ENCODE assay signal across 9 mouse cellular contexts in the genomic region with DNA sequence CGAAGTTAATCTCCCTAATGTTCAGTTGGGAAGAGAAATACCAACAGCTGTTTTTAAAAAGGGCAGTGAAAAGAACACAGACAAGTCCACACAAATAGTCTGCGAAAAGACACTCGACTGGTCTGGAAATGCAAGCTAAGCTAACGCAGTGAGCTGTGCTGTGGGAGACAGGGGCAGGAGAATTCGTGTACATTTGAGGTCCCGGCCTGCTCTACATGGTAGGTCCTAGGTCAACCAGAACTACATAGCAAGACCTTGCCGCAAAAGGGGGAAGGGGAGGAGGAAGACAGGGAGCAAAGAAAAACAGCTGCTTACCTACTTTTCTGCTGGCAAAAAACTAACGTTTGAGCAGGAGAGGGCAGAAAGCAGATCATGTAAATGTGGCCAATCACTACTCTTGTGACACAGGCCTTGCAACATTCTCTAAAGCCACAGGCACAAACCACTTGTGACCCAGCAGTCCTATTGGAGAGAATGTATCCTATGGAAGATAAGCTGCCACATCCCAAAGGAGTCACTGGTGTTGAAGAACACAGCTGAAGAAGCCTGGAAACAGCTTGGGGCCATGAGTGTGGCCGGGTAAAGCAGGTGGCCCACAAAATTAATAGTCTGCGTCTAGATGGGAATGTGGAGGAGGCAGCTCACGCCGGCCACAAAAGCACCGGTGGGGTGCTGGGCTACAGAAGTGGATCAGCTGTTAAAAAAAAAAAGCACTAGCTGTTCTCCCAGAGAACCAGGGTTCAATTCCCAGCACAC.
A peak's percentile ranks its signal among the peaks of the same experiment; 100 is the strongest.
DNase-seq lines count a peak whose midpoint lies in the region; ATAC-seq and TF ChIP-seq lines count a peak whose summit lies in the region.
"Had no signal": no experiment of that assay in that cellular context is flagged by ENCODE, and none has a peak within 500 bp of the region (broad histone marks: within the 10 kb centered on the region; RNA-seq: fewer than 3 reads in every experiment).

No protein-coding gene starts in this region.

- peaks cover 20% of the 10 kb centered on the region; the same call in 1 of the 2 replicates for H3K4me1 ChIP-seq in kidney, postnatal 0 days (replicated peaks; ENCODE audit: insufficient read depth, low read length)
- peaks cover 3% of the 10 kb centered on the region; the same call in 1 of the 2 replicates for H3K4me1 ChIP-seq in lung, embryonic 14.5 days (ENCODE audit: insufficient read depth)

- ATAC-seq in kidney, postnatal 0 days (replicated peaks; ENCODE audit: low FRiP score, low read depth) = no peak
- no peak for ATAC-seq in lung, embryonic 14.5 days (ENCODE audit: insufficient read depth)

- H3K4me3 ChIP-seq in kidney, postnatal 0 days (replicated peaks; ENCODE audit: low read depth, low read length) = no peak overlapping the region
- H3K4me3 ChIP-seq in lung, embryonic 14.5 days (ENCODE audit: low read depth, low read length) = no peak overlapping the region

- no peak overlapping the region for H3K9ac ChIP-seq in kidney, postnatal 0 days (ENCODE audit: low read depth, low read length)
- H3K9ac ChIP-seq in lung, embryonic 14.5 days = no peak overlapping the region

- no peak overlapping the region for H3K4me2 ChIP-seq in kidney, postnatal 0 days (ENCODE audit: low read length)
- H3K4me2 ChIP-seq in lung, embryonic 14.5 days = no peak overlapping the region

- no peaks in the 10 kb centered on the region for H3K27me3 ChIP-seq in kidney, postnatal 0 days (ENCODE audit: insufficient read depth, low read length)
- no peaks in the 10 kb centered on the region for H3K27me3 ChIP-seq in lung, embryonic 14.5 days (ENCODE audit: insufficient read depth, low read length)

- no peaks in the 10 kb centered on the region for H3K36me3 ChIP-seq in kidney, postnatal 0 days (ENCODE audit: insufficient read depth, low read length)
- H3K36me3 ChIP-seq in lung, embryonic 14.5 days (ENCODE audit: insufficient read depth) = 0 out of 2 replicates have a peak, but pooled peaks cover 3% of the 10 kb centered on the region

- DNase-seq in cerebellum, adult 9-11 months = peak; percentile 48
- DNase-seq in cerebellum, postnatal 4 days (ENCODE audit: low spot score in 2 of 2) = no peak
- no peak for DNase-seq in kidney, postnatal 0 days (ENCODE audit: low spot score)
- DNase-seq in kidney, postnatal 10 days = no peak
- peak; percentile 23 for DNase-seq in brain, embryonic 14.5 days (ENCODE audit: low read depth)
- no peak for DNase-seq in lung, embryonic 14.5 days
- DNase-seq in right cerebral cortex, postnatal 36 days (ENCODE audit: low spot score in 2 of 2) = no peak
- no peak for DNase-seq in adrenal gland, postnatal 36 days
- DNase-seq: heart, adult 11 months had no signal

- 33% methylated on average over 13 of the region's 13 CpGs for WGBS in kidney, postnatal 0 days
- 60% methylated on average over 13 of the region's 13 CpGs for WGBS in lung, embryonic 14.5 days

- TF ChIP-seq POLR2A in brain, embryonic 14.5 days (IDR thresholded peaks at IDR 0.05; ENCODE audit: borderline replicate concordance, extremely low read depth, insufficient read depth, insufficient read length, poor library complexity, severe bottlenecking) = no peak

- no peak for TF ChIP-seq CTCF in kidney, postnatal 0 days (IDR thresholded peaks at IDR 0.05; ENCODE audit: low read depth)
- no peak for TF ChIP-seq CTCF in brain, embryonic 14.5 days (IDR thresholded peaks at IDR 0.05; ENCODE audit: borderline replicate concordance, extremely low read depth, insufficient read depth, insufficient read length)
- no peak for TF ChIP-seq CTCF in lung, embryonic 14.5 days (IDR thresholded peaks at IDR 0.05; ENCODE audit: low read depth)

- peak overlapping the region; percentile 42; the same call in 1 of the 2 replicates for H3K27ac ChIP-seq in kidney, postnatal 0 days
- peak overlapping the region; percentile 43; the same call in 1 of the 2 replicates for H3K27ac ChIP-seq in lung, embryonic 14.5 days (ENCODE audit: low read depth)

- H3K9me3 ChIP-seq in kidney, postnatal 0 days (replicated peaks; ENCODE audit: low read length) = no peaks in the 10 kb centered on the region
- H3K9me3 ChIP-seq in lung, embryonic 14.5 days (ENCODE audit: low read depth, low read length) = no peaks in the 10 kb centered on the region

Comparison
In these comparisons a context has a peak if more than half of its experiments do, and no peak if none do; other contexts are left out.
1. DNase-seq: peak in cerebellum, adult 9-11 months (single experiment) and brain, embryonic 14.5 days (single experiment); none in cerebellum, postnatal 4 days (0 of 2), kidney, postnatal 0 days (single experiment), kidney, postnatal 10 days (single experiment), lung, embryonic 14.5 days (single experiment), right cerebral cortex, postnatal 36 days (0 of 2) and adrenal gland, postnatal 36 days (0 of 2).